Mouse (Mus musculus) olfactory bulb, adult 2 months (tissue): ENCODE measurements around the gene Myo10. TPM values are rescaled to one million over a fixed set of nuclear protein-coding genes. Genes with fewer than 3 reads are reported as not detected.

Source experiments
- H3K27ac ChIP-seq: fragments of 200-500 bp; 2 replicates; pipeline ENCODE4 v1.5.1; 2012; ENCODE audit warnings: low read depth, low read length; ENCODE audit not compliant: insufficient read depth
- H3K4me1 ChIP-seq: fragments of 200-500 bp; 2 replicates; pipeline ENCODE4 v1.6.1; 2012; ENCODE audit warnings: low read length; ENCODE audit not compliant: control insufficient read depth, insufficient read depth
- H3K4me3 ChIP-seq: fragments of 200-500 bp; 2 replicates; pipeline ENCODE4 v1.5.1; 2012; ENCODE audit warnings: mild to moderate bottlenecking, low read depth, low read length, moderate library complexity; ENCODE audit not compliant: insufficient read depth
- CTCF ChIP-seq: fragments of 200-500 bp; IDR thresholded peaks from 2 replicates; pipeline ENCODE4 v1.5.1; 2012; ENCODE audit warnings: low read depth, mild to moderate bottlenecking, low read length, moderate library complexity; ENCODE audit not compliant: insufficient read depth
- POLR2A ChIP-seq: fragments of 200-500 bp; IDR thresholded peaks from 2 replicates; pipeline ENCODE4 v1.6.1; 2012; ENCODE audit warnings: mild to moderate bottlenecking, low read depth, low read length, moderate library complexity; ENCODE audit not compliant: insufficient read depth
- WGBS: fragments of 180-500 bp; shearing (Covaris S2); methylation state at CpG from one replicate; pipeline ENCODE4 v1.1.7; 2018; 5-methylcytosine and 5-hydroxymethylcytosine counted together
- polyA plus RNA-seq: library from polyadenylated mRNA; stranded (reverse); fragments of >200 nt; gene quantifications from 2 replicates; pipeline ENCODE4 v1.2.4, GENCODE M21; 2012; ENCODE audit warnings: low replicate concordance; ENCODE audit not compliant: missing spikeins, insufficient read depth, insufficient read length

The Myo10 gene
- polyA plus RNA-seq, 1 experiment = not detected

- Histone ChIP-seq H3K27ac (no peak overlapping the region), H3K4me3 (no peak overlapping the region), H3K4me1 (peaks cover 2% of the 10 kb centered on the region; the same call in 1 of the 2 replicates)
- WGBS = 89% methylated on average over 12 of the region's 12 CpGs
- TF ChIP-seq CTCF (no peak), POLR2A (no peak)
Observed at GRCm38 (mm10) chr15:25640840-25641752, 18.8 kb downstream of the Myo10 start.

DNA sequence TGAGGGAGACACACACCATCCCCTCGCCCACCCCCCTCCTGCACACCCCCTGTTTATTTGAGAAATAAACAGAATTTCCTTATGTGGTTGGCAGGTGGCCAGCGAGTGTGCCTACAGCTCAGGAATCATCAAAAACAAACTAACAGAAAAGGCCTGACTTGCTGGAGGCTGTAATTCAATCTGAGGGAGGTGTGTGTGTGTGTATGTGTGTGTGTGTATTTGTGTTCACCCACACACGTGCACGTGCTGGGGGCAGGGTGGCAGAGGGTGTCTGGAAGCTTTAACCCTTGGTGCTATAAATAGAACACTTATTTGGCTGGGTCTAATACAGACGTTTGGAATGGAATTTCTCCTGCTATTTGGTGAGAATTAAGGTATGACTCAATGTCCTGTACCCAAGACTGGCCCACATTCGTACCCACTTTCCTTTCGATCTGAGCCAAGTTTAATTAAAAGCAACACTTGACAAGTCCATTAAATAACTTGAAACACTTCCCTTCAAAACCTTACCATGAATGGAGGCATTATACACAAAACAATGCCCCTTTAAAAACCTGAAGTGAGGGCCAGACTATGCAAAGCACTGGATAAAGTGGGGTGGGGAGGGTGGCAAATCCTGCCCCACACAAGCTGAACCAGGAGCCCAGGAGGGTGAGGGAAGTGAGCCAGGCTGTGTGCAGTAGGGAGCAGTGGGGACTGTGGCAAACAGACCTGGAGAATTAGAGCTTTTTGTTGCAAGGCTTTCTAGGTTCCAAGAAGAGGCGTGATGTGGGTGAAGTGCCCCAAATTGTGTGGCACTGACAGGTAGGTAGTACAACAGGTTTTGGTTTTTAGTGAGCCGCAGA lies 20.1 kb downstream of the Myo10 start:
- Histone ChIP-seq H3K4me1 (peaks cover 2% of the 10 kb centered on the region; the same call in 1 of the 2 replicates), H3K27ac (no peak overlapping the region), H3K4me3 (no peak overlapping the region)
- no peak for TF ChIP-seq CTCF
- no peak for TF ChIP-seq POLR2A
- 26% methylated on average over 9 of the region's 9 CpGs for WGBS

GRCm38 (mm10) chr15:25645862-25646261 lies 23.5 kb downstream of the Myo10 start:
- peaks cover 2% of the 10 kb centered on the region; the same call in 1 of the 2 replicates for H3K4me1 ChIP-seq
- WGBS = 76% methylated on average over 4 of the region's 4 CpGs
- H3K27ac ChIP-seq = no peak overlapping the region
- no peak for TF ChIP-seq CTCF
- no peak for TF ChIP-seq POLR2A
- no peak overlapping the region for H3K4me3 ChIP-seq

DNA sequence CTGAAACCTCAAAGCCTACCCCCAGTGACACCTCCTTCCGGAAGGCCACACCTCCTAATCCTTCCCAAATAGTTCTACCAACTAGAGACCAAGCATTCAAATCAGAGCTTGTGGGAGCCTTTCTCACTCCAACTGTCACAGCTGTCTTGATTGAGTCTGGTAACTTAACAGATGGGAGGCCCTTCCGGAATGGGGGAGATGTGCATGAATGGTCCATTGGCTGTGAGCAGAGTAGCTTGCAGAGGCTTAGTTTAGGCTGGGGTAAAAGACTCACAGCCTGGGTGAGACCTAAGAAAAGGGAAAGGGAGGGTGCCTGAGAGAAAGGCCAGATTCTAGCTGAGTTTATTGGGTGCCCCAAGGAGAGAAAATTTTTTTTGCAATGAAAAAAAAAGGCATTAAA lies 26.0 kb downstream of the Myo10 start:
- no peak for TF ChIP-seq CTCF
- TF ChIP-seq POLR2A = no peak
- Histone ChIP-seq H3K27ac (no peak overlapping the region), H3K4me1 (no peaks in the 10 kb centered on the region), H3K4me3 (no peak overlapping the region)
- 86% methylated on average over 2 of the region's 2 CpGs for WGBS

GRCm38 (mm10) chr15:25650371-25650770 lies 28.0 kb downstream of the Myo10 start:
- no peaks in the 10 kb centered on the region for H3K4me1 ChIP-seq
- H3K27ac ChIP-seq = no peak overlapping the region
- 86% methylated on average over 5 of the region's 5 CpGs for WGBS
- no peak overlapping the region for H3K4me3 ChIP-seq
- no peak for TF ChIP-seq POLR2A
- no peak for TF ChIP-seq CTCF

- Histone ChIP-seq H3K4me1 (no peaks in the 10 kb centered on the region), H3K4me3 (no peak overlapping the region), H3K27ac (no peak overlapping the region)
- TF ChIP-seq CTCF (no peak), POLR2A (no peak)
- 74% methylated on average over 7 of the region's 7 CpGs for WGBS
Observed at GRCm38 (mm10) chr15:25651820-25652219, 29.5 kb downstream of the Myo10 start.

DNA sequence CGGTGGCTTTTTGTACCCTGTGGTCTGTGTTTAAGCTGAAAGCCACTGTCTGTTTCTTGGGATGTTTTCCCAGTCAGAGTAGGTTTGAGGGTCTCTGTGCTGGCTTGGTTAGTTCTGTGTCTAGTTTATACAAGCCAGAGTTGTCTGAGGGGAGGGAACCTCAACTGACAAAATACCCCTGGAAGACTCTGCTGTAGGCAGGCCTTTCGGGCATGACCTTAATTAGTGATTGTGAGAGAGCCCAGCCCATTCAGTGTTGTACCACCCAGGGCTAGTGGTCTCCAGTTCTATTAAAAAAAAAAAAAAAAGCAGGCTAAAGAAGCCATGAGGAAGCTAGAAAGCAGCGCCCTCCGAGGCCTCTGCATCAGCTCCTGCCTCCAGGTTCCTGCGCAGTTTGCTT lies 30.0 kb downstream of the Myo10 start:
- H3K27ac ChIP-seq = no peak overlapping the region
- no peaks in the 10 kb centered on the region for H3K4me1 ChIP-seq
- TF ChIP-seq CTCF (no peak), POLR2A (no peak)
- no peak overlapping the region for H3K4me3 ChIP-seq
- WGBS = 75% methylated on average over 5 of the region's 5 CpGs

- no peak overlapping the region for H3K27ac ChIP-seq
- H3K4me1 ChIP-seq = no peaks in the 10 kb centered on the region
- H3K4me3 ChIP-seq = no peak overlapping the region
- no peak for TF ChIP-seq POLR2A
- no peak for TF ChIP-seq CTCF
- 83% methylated on average over 6 of the region's 6 CpGs for WGBS
Observed at GRCm38 (mm10) chr15:25652933-25653332, 30.6 kb downstream of the Myo10 start.

DNA sequence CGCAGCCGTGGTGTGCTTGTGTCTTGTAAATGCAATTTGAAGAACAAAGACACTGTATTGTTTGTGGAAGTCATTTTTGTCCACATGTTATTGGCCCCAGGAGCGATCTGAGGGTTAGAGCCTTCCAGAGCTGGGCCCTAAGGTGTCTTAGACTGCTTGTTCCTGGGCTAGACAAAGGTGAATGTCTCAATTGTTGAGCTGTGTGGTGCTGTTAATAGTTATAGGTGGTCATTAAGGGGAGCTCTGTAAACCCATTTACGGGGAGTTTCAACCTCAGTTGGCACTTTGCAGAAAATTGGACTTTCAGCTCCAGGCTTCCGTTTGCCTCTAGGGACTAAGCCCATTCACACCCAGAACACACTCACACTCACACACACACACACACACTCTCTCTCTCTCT lies 31.4 kb downstream of the Myo10 start:
- no peak overlapping the region for H3K4me3 ChIP-seq
- WGBS = 86% methylated on average over 5 of the region's 5 CpGs
- TF ChIP-seq CTCF (no peak), POLR2A (no peak)
- H3K4me1 ChIP-seq = no peaks in the 10 kb centered on the region
- H3K27ac ChIP-seq = no peak overlapping the region
